Mouse (Mus musculus) gastrocnemius, adult 2 months (tissue): Measurements from ENCODE around the gene Sf3b4. TPM values are rescaled to one million over a fixed set of nuclear protein-coding genes. Genes with fewer than 3 reads are reported as not detected.
A peak's percentile ranks its signal among the peaks of the same experiment; 100 is the strongest.
"Not testable (repeated sequence)": the region's sequence is repeated elsewhere in the genome, so short reads cannot be mapped to it uniquely, and the experiment has no call there.

Source experiments
- DNase-seq: peaks from one replicate; pipeline ENCODE4 v3.0.0; 2022
- H3K27ac ChIP-seq: fragments of 200-600 bp; 2 replicates; pipeline ENCODE4 v1.8.1; 2022; ENCODE audit warnings: mild to moderate bottlenecking
- H3K4me3 ChIP-seq: fragments of 200-600 bp; 2 replicates; pipeline ENCODE4 v1.8.1; 2022; ENCODE audit warnings: mild to moderate bottlenecking, moderate library complexity
- CTCF ChIP-seq: fragments of 200-600 bp; IDR thresholded peaks from 2 replicates; pipeline ENCODE4 v1.8.1; 2022; ENCODE audit warnings: antibody characterized with exemption, mild to moderate bottlenecking, moderate library complexity
- intact Hi-C: fragments of 180-260 bp; cut with DNase I; formaldehyde crosslinking; loops from one replicate; pipeline ENCODE4 v1.15.1; 2025
- total RNA-seq, 2 experiments: library from RNA; stranded (reverse); gene quantifications; 2 replicates each; pipeline ENCODE4 v1.2.3; 2021

Gene Sf3b4
- total RNA-seq, 2 experiments from 2014 or later, result 11.0 to 11.7 TPM

DNA sequence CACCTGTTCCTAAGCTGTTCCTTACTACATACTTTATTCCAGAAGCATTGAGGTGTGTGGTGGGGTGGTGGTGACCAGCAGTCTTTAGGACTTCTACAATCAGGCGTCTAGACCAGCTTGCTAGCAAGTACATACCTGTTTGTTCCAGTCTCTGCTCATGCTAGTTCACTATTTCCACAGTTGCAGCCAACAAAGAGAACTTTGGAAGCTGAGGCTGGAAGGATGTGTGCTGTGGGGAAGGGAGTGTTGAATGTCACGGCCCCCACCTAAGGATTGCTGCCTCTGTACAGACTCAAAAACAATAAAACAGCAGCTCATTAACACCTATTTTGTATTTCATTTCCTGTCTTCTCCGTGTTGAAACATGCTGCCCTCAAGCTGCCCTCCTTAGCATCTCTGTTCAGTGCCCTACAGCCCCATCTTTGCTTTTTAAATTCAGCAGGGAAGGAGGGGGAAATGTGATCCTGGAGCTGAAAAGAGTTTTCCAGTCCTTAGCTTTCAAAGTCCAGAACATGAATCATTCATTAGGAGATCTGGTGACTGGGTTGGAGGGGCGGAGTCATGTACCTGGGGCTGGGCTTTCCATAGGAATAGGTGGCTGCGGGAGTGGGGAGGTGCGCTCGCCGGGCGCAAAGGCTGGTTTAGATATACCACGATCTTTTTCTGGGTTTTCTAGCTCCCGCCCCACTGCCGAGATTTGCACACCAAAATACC lies 11.2 kb upstream of the Sf3b4 start:
- H3K4me3 ChIP-seq, result peak overlapping the region; percentile 77
- intact Hi-C loops, result no loop called here
- peak overlapping the region; percentile 88 for H3K27ac ChIP-seq
- DNase-seq, result peak; percentile 74
- no peak for TF ChIP-seq CTCF

DNA sequence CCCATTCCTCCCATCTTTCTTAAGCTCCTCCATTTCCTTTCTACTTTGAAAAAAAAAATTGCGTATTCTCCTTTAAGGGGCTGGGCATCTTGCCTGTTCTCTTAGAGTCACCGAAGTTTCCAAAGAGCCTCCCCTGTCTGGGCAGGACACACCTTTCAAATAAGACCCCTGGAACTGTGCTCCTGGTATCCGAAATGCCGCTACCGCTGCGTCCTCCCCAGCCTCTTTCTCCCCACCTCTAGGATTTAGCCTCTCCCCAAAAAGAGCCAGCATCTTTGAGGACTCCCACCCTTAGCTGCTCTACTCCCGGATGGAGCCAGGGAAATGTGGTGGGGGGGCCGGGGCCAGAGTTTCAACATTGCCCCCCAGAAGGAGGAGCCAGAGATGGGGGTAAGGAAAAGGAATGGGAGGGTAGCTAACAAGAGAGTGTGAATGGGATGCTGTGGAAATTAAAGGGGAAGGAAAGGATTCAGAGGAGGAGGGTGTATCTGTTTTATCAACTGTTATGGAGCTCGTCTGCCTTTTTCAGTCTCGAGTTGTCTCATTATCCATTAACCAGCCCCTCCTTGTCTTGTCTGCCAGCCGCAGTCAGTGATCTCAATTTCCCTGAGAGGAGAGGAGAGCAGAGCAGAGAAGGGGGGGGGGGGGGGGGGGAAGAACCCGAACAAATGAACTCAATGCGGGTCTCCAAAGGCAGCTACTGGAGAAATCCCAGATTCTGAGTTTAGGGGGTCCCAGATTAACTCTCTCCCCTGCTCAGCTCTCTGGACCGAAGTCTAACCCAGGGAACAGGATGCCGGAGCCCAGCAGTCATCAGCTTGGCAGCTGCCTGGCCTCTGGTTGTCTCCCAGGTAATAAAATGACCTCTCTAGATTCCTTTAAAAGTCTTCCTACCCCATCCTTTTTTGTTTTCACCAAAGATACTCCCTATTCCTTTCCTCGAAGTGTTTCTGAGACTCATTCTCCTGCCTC lies 10.0 kb upstream of the Sf3b4 start, which contains the start of gene Mtmr11:
Mtmr11 (plus strand) TSS at position 136 of the 972 bp plus-strand sequence.
- no peak for TF ChIP-seq CTCF
- DNase-seq, result no peak
- Histone ChIP-seq H3K4me3 (peak within 1 kb of the TSS; percentile 77), H3K27ac (peak within 1 kb of the TSS; percentile 88)
- intact Hi-C loops, result no loop called here

DNA sequence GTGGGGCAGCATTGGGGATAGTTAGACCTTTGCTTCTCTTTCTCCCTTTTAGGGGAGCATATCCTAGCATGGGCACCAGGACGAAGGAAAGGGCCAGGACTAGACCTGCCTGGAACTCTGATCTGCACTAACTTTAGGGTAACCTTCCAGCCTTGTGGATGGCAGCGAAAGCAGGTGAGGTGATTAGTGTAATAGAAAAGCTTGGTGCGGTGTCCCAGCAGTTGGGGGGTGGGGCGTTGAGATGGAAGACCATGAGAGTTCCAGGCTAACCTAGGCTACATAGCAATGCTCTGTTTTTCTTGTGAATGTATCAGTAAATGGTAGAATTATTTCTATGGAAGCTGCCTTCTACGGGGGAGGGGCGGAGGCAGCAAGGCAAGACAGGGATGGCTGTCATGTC lies 9.1 kb upstream of the Sf3b4 start:
- peak overlapping the region; percentile 77 for H3K4me3 ChIP-seq
- DNase-seq, result no peak
- intact Hi-C loops, result no loop called here
- H3K27ac ChIP-seq, result peak overlapping the region; percentile 88
- no peak for TF ChIP-seq CTCF

DNA sequence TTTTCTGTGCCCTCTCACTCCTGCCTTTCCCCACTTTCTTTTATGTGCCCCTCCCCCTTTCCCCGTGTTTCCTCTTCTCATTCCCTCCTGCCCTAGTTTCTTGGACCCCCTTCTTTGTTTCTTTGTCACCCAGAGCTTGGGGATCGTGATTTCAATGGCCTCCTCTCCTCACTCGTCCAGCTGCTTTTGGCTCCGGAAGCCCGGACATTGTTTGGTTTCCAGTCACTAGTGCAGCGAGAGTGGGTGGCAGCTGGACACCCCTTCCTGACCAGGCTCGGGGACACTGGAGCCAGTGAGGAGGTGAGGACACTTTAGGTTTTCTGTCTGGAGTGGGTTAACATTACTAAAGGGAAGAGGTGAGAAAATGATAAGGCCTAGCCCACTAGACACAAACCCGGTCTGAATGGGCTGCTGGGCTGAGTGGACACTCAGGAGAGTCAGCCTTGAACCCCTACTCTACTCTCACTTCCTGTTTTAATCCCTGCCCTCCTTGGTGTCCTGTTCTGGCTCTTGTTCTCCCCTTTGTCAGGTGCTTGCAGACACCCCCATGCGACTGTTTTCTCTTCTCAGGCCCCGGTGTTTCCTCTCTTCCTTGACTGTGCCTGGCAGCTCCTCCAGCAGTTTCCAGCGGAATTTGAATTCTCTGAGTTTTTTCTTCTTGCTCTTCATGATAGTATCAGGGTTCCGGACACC lies 3.5 kb upstream of the Sf3b4 start:
- intact Hi-C loops, result no loop called here
- no peak for DNase-seq
- H3K4me3 ChIP-seq, result peak overlapping the region; percentile 60
- no peak for TF ChIP-seq CTCF
- peak overlapping the region; percentile 100 for H3K27ac ChIP-seq

DNA sequence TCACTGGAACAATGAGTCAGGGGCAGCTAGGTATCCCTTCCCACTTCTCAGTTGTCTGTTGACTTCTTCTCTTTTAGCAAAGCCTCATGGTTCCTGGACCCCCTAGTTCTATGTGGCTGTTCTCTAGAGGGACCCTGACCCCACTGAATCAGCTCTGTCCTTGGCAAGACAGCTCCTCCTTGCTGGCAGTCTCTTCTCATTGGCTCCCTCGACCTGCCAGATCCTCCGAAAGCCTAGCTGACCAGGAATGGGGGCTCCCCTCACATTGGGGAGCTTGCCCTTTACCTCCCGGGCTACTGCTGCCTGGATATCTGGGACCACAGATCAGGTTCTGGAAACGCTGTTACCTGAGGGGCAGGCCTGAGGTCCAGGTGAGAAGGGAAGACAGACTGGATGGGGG lies 1.9 kb upstream of the Sf3b4 start:
- DNase-seq, result no peak
- no peak for TF ChIP-seq CTCF
- peak overlapping the region; percentile 100 for H3K27ac ChIP-seq
- H3K4me3 ChIP-seq, result peak overlapping the region; percentile 99
- intact Hi-C loops, result loop anchor here (5.0 kb wide), 1 partner anchor 47 kb away; the partner anchor contains the start of genes Bola1 and Hist2h2ab

DNA sequence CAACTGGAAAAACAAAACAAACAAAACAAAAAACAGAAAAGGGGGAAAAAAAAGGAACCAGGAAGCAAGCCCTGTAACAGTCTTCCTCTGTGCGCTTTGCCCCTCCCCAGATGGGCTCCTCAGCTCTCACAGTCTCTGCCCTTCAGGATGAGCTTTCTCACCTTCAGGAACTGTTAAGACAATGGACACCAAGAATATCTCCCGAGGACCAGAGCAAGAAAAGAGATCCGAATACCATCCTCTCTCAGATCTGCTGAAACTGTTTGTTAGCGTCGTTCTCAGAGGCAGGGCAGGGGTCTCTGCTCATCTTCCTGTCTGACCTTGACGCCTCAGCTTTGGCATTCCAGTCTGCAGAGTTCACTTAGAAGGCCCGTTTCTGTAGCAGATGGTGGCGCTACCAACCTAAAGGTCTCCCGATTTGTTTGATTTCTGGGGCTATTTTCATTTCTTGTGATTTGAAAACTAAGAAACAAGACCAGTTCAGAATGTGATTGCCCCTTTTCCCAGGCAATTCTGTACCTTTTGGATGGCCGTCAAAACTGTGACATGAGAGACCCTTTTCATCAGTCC lies 1.1 kb upstream of the Sf3b4 start:
- no peak for TF ChIP-seq CTCF

DNA sequence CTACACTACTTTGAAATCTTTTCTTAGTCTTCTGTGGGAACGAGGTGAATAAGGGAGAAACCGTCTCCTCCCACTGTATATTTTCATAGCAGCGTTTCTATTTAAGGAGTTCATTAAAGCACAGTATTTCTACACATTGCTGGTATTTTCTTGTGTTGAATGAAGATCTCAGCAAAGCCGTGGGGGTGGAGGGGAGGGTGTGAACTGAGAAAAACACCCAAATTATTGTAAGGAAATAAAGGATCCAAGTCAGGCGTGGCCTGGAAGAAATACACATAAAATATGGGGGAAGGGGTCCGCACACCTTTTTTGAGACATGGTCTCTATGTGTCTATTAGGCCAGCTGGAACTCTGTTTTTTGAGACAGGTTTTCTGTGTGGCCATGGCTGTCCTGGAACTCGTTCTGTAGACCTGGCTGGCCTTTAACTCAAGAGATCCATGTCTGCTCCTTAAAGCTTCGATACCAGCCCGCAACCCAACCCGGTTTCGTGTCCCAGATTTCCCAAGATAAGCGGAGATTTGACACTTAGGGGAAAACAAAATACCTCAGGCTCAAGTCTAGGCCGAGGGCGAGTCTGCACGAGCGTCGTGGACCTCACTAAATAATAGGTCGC lies 442 bp upstream of the Sf3b4 start:
- no peak for DNase-seq
- Histone ChIP-seq H3K27ac (peak overlapping the region; percentile 100), H3K4me3 (peak overlapping the region; percentile 99)
- TF ChIP-seq CTCF, result no peak
- intact Hi-C loops, result loop anchor here (5.0 kb wide), 1 partner anchor 46 kb away; the partner anchor contains the start of genes Bola1 and Hist2h2ab

More for the DNA sequence above, 1.1 kb upstream of the Sf3b4 start:
- H3K27ac ChIP-seq, result peak overlapping the region; percentile 100
- intact Hi-C loops, result loop anchor here (5.0 kb wide), 1 partner anchor 46 kb away; the partner anchor contains the start of genes Bola1 and Hist2h2ab
- DNase-seq, result no peak
- H3K4me3 ChIP-seq, result peak overlapping the region; percentile 99

DNA sequence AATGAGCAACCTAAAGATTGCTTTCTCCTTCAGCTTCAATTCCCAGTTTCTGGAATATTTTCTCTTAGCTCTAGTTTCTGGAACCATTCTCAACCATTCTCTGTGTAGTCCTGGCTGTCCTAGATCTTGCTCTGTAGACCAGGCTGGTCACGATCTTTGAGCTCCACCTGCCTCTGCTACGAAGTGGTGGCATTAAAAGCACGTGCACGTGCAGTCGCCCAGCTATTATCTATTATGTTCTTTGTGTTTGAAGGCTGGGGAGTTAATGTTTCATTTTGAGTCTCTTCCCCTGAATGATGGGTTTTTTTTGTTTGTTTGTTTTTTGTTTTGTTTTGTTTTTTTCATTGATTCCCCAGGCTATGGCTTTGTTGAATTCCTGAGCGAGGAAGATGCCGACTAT lies 1.1 kb downstream of the Sf3b4 start:
- TF ChIP-seq CTCF, result no peak
- intact Hi-C loops, result loop anchor here (5.0 kb wide), 1 partner anchor 44 kb away; the partner anchor contains the start of genes Bola1 and Hist2h2ab
- Histone ChIP-seq H3K27ac (peak overlapping the region; percentile 100), H3K4me3 (peak overlapping the region; percentile 99)
- no peak for DNase-seq

DNA sequence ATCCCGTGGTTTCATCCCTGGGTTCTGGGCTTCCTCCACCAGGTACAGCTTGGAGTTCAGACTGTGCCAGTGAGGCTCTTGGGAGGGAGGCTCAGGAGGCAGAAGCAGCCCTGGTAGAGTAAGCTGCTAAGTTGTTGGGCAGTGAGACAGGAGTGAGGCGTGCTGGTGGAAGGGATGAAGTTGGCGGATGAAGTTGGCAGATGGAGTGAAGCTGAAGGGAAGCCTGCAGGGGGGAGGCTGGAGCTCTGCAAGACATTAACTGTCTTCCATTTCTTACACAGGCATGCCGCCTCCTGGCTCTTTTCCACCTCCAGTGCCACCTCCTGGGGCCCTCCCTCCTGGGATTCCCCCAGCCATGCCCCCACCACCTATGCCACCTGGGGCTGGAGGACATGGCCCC lies 1.9 kb downstream of the Sf3b4 start:
- not testable (repeated sequence) for H3K4me3 ChIP-seq, H3K27ac ChIP-seq, DNase-seq
- intact Hi-C loops, result loop anchor here (5.0 kb wide), 1 partner anchor 43 kb away; the partner anchor contains the start of genes Bola1 and Hist2h2ab

DNA sequence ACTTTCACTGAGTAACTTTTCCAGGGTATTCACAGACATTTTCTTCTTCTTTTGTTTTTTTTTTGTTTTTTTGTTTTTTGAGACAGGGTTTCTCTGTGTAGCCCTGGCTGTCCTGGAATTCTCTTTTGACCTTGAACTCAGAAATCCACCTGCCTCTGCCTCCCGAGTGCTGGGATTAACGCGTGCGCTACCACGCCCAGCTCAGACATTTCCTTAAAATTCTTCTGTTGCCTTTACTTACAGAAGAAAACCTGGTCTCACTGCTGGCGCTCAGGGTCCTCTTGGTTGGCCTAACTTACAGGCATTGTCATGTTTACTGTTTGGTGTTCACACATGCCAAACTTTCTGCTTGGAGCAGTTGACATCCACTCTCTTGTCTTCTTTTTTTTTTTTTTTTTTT lies 3.1 kb downstream of the Sf3b4 start:
- Histone ChIP-seq H3K27ac (no peak overlapping the region), H3K4me3 (no peak overlapping the region)
- intact Hi-C loops, result no loop called here
- TF ChIP-seq CTCF, result no peak
- DNase-seq, result no peak

DNA sequence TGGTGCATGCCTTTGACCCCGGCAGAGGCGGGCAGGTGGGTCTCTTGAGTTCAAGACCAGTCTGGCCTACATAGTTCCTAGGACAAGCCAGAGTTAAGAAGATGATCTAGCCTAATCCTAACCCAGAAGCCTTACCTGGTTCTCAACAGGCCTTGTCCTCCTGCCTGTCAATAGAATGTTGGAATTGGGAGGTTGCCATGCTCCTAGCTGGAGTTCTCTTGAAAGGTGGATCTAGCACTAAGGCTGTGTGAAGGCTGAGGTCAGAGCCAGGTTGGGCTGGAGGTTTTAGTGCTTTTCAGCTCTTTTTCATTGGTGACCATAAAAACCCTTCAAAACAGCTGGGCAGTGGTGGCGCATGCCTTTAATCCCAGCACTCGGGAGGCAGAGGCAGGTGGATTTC lies 6.3 kb downstream of the Sf3b4 start:
- no peak for TF ChIP-seq CTCF
- DNase-seq, result no peak
- no peak overlapping the region for H3K4me3 ChIP-seq
- intact Hi-C loops, result no loop called here
- no peak overlapping the region for H3K27ac ChIP-seq
